Mouse (Mus musculus): ENCODE results near the gene Olfr1129. TPM values are rescaled to one million over a fixed set of nuclear protein-coding genes. Genes with fewer than 3 reads are reported as not detected.
"Not testable (repeated sequence)": the region's sequence is repeated elsewhere in the genome, so short reads cannot be mapped to it uniquely, and the experiment has no call there.

Gene Olfr1129
- total and polyA plus RNA-seq, 3 experiments: 0.17 TPM; not detected in 2

DNA sequence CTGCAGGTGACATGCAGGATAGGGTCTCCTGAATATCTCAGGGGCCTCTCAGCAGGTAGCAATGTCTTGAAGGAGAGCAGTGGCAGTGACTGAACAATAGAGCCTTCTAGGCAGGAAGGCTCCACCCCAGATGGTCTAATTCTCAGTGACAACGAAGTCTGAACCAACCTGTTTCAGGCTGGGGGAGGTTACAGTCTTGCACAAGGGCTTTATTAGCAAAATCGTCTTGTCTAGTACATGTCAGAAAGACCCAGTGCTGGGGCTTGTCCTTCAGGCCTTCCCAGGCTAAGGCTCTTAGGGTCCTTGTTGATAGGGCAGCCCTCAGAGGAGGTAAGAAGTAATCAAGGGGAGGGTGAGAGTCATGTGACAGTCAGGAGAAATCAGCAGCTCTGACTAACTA, 38.9 kb upstream of the Olfr1129 start:
- Histone ChIP-seq H3K36me3 (replicated peaks in 1 of 2; ENCODE audit: control insufficient read depth in 1 of 2, insufficient read depth in 1 of 2, low read length in 1 of 2) (no peaks in the 10 kb centered on the region), H3K4me3 (replicated peaks in 1 of 3; ENCODE audit: low read depth in 2 of 3, low read length in 2 of 3, poor library complexity in 1 of 3) (no peak overlapping the region), H3K27me3 (replicated peaks) (no peaks in the 10 kb centered on the region), H3K4me2 (ENCODE audit: insufficient read depth, low read depth, poor library complexity, severe bottlenecking) (no peak overlapping the region), H3K79me2 (replicated peaks; ENCODE audit: control insufficient read depth, extremely low read depth, insufficient read depth, poor library complexity, severe bottlenecking) (no peaks in the 10 kb centered on the region), H3K4me1 (ENCODE audit: control insufficient read depth in 1 of 2, insufficient read depth in 2 of 2) (no peaks in the 10 kb centered on the region), H3K9me3 (replicated peaks; ENCODE audit: low read length) (peaks cover 9% of the 10 kb centered on the region), H3K27ac (ENCODE audit: insufficient read depth, low read depth) (no peak overlapping the region), H3K9ac (ENCODE audit: insufficient read depth, low read depth) (no peak overlapping the region)
- DNase-seq (ENCODE audit: extremely low read depth): no peak
- in situ Hi-C loops (cut with MboI; ENCODE audit: low pct_ligation_motif_present, low pct_unique_long_range_greater_than_20kb, low sequenced_read_pairs) (no loop called here), dilution Hi-C loops (cut with MboI; ENCODE audit: extremely low pct_ligation_motif_present, extremely low pct_unique_long_range_greater_than_20kb, low sequenced_read_pairs) (no loop called here)
- no peak for TF ChIP-seq CTCF (conservative IDR thresholded peaks at IDR 0.05 in 1 of 2, IDR thresholded peaks at IDR 0.05 in 1 of 2; ENCODE audit: low read depth in 2 of 2, low read length in 2 of 2)
- TF ChIP-seq EP300 (IDR thresholded peaks at IDR 0.05; ENCODE audit: low read length): no peak
- TF ChIP-seq MEF2A (IDR thresholded peaks at IDR 0.05; ENCODE audit: borderline replicate concordance, low read depth, low read length): no peak
- no peak for TF ChIP-seq MAX (IDR thresholded peaks at IDR 0.05; ENCODE audit: low read length)
- TF ChIP-seq TBP (conservative IDR thresholded peaks at IDR 0.05; ENCODE audit: low read depth, low read length): no peak

DNA sequence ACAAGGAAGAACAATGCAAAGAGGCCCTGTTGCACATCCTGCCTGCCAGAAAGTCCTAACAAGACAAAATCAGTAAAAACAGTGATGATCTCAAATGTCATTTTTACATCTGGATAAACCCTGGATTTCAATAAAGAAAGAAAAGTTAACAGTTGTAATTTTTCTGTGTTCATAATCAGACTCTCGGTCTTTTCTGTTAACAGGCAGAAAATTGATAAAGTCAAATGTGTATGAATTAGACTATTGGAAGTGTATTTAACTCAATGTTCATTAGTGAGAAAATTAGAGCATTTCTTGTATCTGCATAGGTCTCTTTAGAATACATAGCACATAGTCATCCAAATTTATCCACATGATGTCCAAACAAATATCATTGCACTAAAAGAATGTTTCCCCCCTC, 28.3 kb upstream of the Olfr1129 start, which contains the start of gene Olfr1128:
Gene Olfr1128, minus strand, starts transcription at position 101 of the 400 bp plus-strand sequence.
- H3K36me3 ChIP-seq (replicated peaks in 1 of 2; ENCODE audit: control insufficient read depth in 1 of 2, insufficient read depth in 1 of 2, low read length in 1 of 2): no peaks in the 10 kb centered on the region
- dilution Hi-C loops (cut with MboI; ENCODE audit: extremely low pct_ligation_motif_present, extremely low pct_unique_long_range_greater_than_20kb, low sequenced_read_pairs) (no loop called here), in situ Hi-C loops (cut with MboI; ENCODE audit: low pct_ligation_motif_present, low pct_unique_long_range_greater_than_20kb, low sequenced_read_pairs) (no loop called here)
- DNase-seq (ENCODE audit: extremely low read depth): no peak
- no peaks in the 10 kb centered on the region for H3K79me2 ChIP-seq (replicated peaks; ENCODE audit: control insufficient read depth, extremely low read depth, insufficient read depth, poor library complexity, severe bottlenecking)
- TF ChIP-seq KAT2A (IDR thresholded peaks at IDR 0.05; ENCODE audit: insufficient replicate concordance, low read length) (no peak), NELFE (IDR thresholded peaks at IDR 0.05; ENCODE audit: low read depth, low read length) (no peak), POLR2AphosphoS2 (IDR thresholded peaks at IDR 0.05; ENCODE audit: low read depth, low read length) (no peak), ZC3H11A (IDR thresholded peaks at IDR 0.05; ENCODE audit: low read depth, low read length) (no peak), JUND (conservative IDR thresholded peaks at IDR 0.05; ENCODE audit: low read depth, low read length) (no peak), JUN (IDR thresholded peaks at IDR 0.05; ENCODE audit: insufficient read depth, low read depth, low read length) (no peak), BHLHE40 (IDR thresholded peaks at IDR 0.05; ENCODE audit: low read depth, low read length) (no peak), PAX5 (IDR thresholded peaks at IDR 0.05; ENCODE audit: low read length) (no peak), MAFK (IDR thresholded peaks at IDR 0.05; ENCODE audit: insufficient replicate concordance, low read length) (no peak), ZNF384 (IDR thresholded peaks at IDR 0.05; ENCODE audit: low read depth, low read length) (no peak), UBTF (IDR thresholded peaks at IDR 0.05; ENCODE audit: low read depth, low read length) (no peak), HCFC1 (IDR thresholded peaks at IDR 0.05; ENCODE audit: low read depth, low read length) (no peak), E2F4 (IDR thresholded peaks at IDR 0.05; ENCODE audit: insufficient replicate concordance, low read depth, low read length) (no peak), MXI1 (IDR thresholded peaks at IDR 0.05; ENCODE audit: low read depth, low read length) (no peak), EP300 (IDR thresholded peaks at IDR 0.05; ENCODE audit: low read length) (no peak), TBP (conservative IDR thresholded peaks at IDR 0.05; ENCODE audit: low read depth, low read length) (no peak), CTCF (conservative IDR thresholded peaks at IDR 0.05 in 1 of 2, IDR thresholded peaks at IDR 0.05 in 1 of 2; ENCODE audit: low read depth in 2 of 2, low read length in 2 of 2) (no peak), POLR2A (IDR thresholded peaks at IDR 0.05; ENCODE audit: low read depth, low read length) (no peak), MEF2A (IDR thresholded peaks at IDR 0.05; ENCODE audit: borderline replicate concordance, low read depth, low read length) (no peak), RAD21 (IDR thresholded peaks at IDR 0.05; ENCODE audit: low read depth, low read length) (no peak)
- no peaks in the 10 kb centered on the region for H3K27me3 ChIP-seq (replicated peaks)
- peaks cover 24% of the 10 kb centered on the region for H3K9me3 ChIP-seq (replicated peaks; ENCODE audit: low read length)
- H3K27ac ChIP-seq (ENCODE audit: insufficient read depth, low read depth): no peak within 1 kb of the TSS
- no peak within 1 kb of the TSS for H3K9ac ChIP-seq (ENCODE audit: insufficient read depth, low read depth)
- no peak within 1 kb of the TSS for H3K4me3 ChIP-seq (replicated peaks in 1 of 3; ENCODE audit: low read depth in 2 of 3, low read length in 2 of 3, poor library complexity in 1 of 3)
- H3K4me2 ChIP-seq (ENCODE audit: insufficient read depth, low read depth, poor library complexity, severe bottlenecking): no peak within 1 kb of the TSS
- H3K4me1 ChIP-seq (ENCODE audit: control insufficient read depth in 1 of 2, insufficient read depth in 2 of 2): no peaks in the 10 kb centered on the region

DNA sequence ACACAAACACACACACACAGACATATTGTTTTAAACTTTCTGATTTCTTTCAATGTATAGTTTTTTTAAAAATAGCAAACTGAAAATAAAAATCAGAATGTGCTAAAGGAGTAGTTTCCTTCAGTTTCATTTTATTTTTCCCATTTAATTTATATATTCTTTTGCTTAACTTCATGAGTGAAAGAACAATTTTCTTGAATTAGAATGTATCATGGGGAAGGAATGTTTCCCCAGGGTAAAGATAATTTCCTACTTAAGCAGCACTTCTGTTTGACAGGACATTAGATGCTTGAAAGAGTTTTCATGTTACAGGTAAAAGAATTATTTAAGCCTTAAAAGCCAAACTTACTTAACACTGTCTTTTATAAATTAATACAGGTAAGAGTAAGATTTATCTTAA, 32.2 kb downstream of the Olfr1129 start, which contains the start of gene Olfr1130:
Gene Olfr1130, plus strand, starts transcription at position 301 of the 400 bp plus-strand sequence.
- H3K9me3 ChIP-seq (replicated peaks; ENCODE audit: low read length): peaks cover 17% of the 10 kb centered on the region
- H3K27me3 ChIP-seq (replicated peaks); H3K79me2 ChIP-seq (replicated peaks; ENCODE audit: control insufficient read depth, extremely low read depth, insufficient read depth, poor library complexity, severe bottlenecking); dilution Hi-C loops (cut with MboI; ENCODE audit: extremely low pct_ligation_motif_present, extremely low pct_unique_long_range_greater_than_20kb, low sequenced_read_pairs); H3K36me3 ChIP-seq (replicated peaks in 1 of 2; ENCODE audit: control insufficient read depth in 1 of 2, insufficient read depth in 1 of 2, low read length in 1 of 2); H3K4me3 ChIP-seq (replicated peaks in 1 of 3; ENCODE audit: low read depth in 2 of 3, low read length in 2 of 3, poor library complexity in 1 of 3); in situ Hi-C loops (cut with MboI; ENCODE audit: low pct_ligation_motif_present, low pct_unique_long_range_greater_than_20kb, low sequenced_read_pairs); H3K4me1 ChIP-seq (ENCODE audit: control insufficient read depth in 1 of 2, insufficient read depth in 2 of 2); DNase-seq (ENCODE audit: extremely low read depth); H3K9ac ChIP-seq (ENCODE audit: insufficient read depth, low read depth); H3K4me2 ChIP-seq (ENCODE audit: insufficient read depth, low read depth, poor library complexity, severe bottlenecking); H3K27ac ChIP-seq (ENCODE audit: insufficient read depth, low read depth): not testable (repeated sequence)

Measured in CH12.LX (cell line).